Mouse (Mus musculus) liver, embryonic 15.5 days (tissue): ENCODE measurements around the gene Nudt5. TPM values are rescaled to one million over a fixed set of nuclear protein-coding genes. Genes with fewer than 3 reads are reported as not detected.
"Not testable (repeated sequence)": the region's sequence is repeated elsewhere in the genome, so short reads cannot be mapped to it uniquely, and the experiment has no call there.

Experiments
- ATAC-seq: fragments of 200-750 bp; cut with Nextera tagmentation; 2 replicates; pipeline ENCODE4 v1.8.0; 2017; ENCODE audit warnings: moderate number of reproducible peaks, mild to moderate bottlenecking, moderate library complexity; ENCODE audit not compliant: insufficient read depth
- H3K27ac ChIP-seq: fragments of 300-500 bp; sonication (generic); replicated peaks from 2 replicates; pipeline ENCODE4 v1.5.1; 2015; ENCODE audit warnings: mild to moderate bottlenecking, inconsistent platforms
- H3K27me3 ChIP-seq: fragments of 300-500 bp; sonication (generic); 2 replicates; pipeline ENCODE4 v1.6.1; 2015; ENCODE audit warnings: mild to moderate bottlenecking, inconsistent platforms
- H3K36me3 ChIP-seq: fragments of 300-500 bp; sonication (generic); replicated peaks from 2 replicates; pipeline ENCODE4 v1.6.1; 2015; ENCODE audit warnings: moderate library complexity, mild to moderate bottlenecking, inconsistent platforms
- H3K4me1 ChIP-seq: fragments of 300-500 bp; sonication (generic); replicated peaks from 2 replicates; pipeline ENCODE4 v1.6.1; 2015; ENCODE audit warnings: inconsistent platforms
- H3K4me2 ChIP-seq: fragments of 300-500 bp; sonication (generic); 2 replicates; pipeline ENCODE4 v1.6.1; 2015; ENCODE audit warnings: moderate library complexity, mild to moderate bottlenecking, inconsistent platforms
- H3K4me3 ChIP-seq: fragments of 300-500 bp; sonication (generic); replicated peaks from 2 replicates; pipeline ENCODE4 v1.5.1; 2015; ENCODE audit warnings: mild to moderate bottlenecking, inconsistent platforms
- H3K9ac ChIP-seq: fragments of 300-500 bp; sonication (generic); 2 replicates; pipeline ENCODE4 v1.6.1; 2015; ENCODE audit warnings: moderate library complexity, mild to moderate bottlenecking, inconsistent platforms
- H3K9me3 ChIP-seq: fragments of 300-500 bp; sonication (generic); replicated peaks from 2 replicates; pipeline ENCODE4 v1.6.1; 2016; ENCODE audit warnings: inconsistent platforms
- WGBS: fragments of 180-500 bp; shearing (Covaris S2); methylation state at CpG from one replicate; pipeline ENCODE4 v1.1.7; 2015; ENCODE audit warnings: mixed read lengths; ENCODE audit not compliant: insufficient replicate concordance; 5-methylcytosine and 5-hydroxymethylcytosine counted together
- polyA plus RNA-seq: library from polyadenylated mRNA; unstranded; fragments of >200 nt; fragmentation: Nextera tagmentation; extraction: Ambion mirVana; gene quantifications from 2 replicates; pipeline ENCODE4 v1.2.1, GENCODE M21; 2015

Nudt5 gene
- polyA plus RNA-seq, result 41.1 and 47.0 TPM in 2 replicates

DNA sequence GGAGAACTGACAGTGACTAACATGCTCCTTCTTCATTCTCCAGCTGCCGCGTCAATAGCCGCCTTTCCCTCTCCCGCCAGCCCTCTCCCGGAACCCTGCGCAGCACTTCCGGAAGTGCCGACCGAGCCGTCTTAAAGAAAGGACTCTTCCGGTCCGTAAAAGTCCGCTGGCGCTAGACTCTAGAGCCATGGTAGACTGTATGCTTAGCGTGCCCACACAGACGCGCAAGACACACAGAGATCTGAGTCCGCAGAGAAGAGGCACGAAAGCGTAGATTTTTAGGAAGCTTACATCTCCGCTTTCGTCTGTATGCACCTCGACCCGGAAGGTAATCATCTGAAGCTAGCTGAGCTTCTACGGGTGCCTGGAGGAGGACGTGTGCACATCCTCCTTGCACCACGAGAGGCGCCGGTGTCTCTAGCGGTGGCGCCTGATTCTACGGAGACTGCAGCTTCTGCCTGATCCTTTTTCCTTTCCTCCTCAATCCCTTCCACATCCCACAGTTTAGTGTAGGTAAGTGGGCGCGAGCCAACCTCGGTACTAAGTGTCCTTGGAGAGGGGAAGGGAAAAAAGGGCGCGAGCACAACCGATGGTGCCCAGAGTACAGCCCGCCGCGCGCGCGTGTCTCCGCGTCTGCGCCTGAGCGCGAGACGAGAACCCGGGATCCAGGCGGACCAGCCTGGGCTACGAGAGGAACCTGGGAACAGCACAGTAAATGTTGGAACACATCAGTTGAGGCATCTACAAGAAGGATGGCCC, at the start of gene Nudt5, which contains the start of gene Cdc123:
Gene Nudt5 (plus strand): TSS at position 147 of the 759 bp plus-strand sequence.
Gene Cdc123 (minus strand): TSS at position 292 of the 759 bp plus-strand sequence.
- peak within 1 kb of the TSS; percentile 77 for H3K4me3 ChIP-seq
- H3K36me3 ChIP-seq, result peaks cover 30% of the 10 kb centered on the region
- under 1% methylated on average over 53 of the region's 53 CpGs for WGBS
- H3K27me3 ChIP-seq, result no peaks in the 10 kb centered on the region
- H3K9me3 ChIP-seq, result no peaks in the 10 kb centered on the region
- peak within 1 kb of the TSS; percentile 73 for H3K4me2 ChIP-seq
- peak; percentile 94 for ATAC-seq
- peak within 1 kb of the TSS; percentile 76 for H3K9ac ChIP-seq
- peaks cover 32% of the 10 kb centered on the region for H3K4me1 ChIP-seq
- peak within 1 kb of the TSS; percentile 84 for H3K27ac ChIP-seq

DNA sequence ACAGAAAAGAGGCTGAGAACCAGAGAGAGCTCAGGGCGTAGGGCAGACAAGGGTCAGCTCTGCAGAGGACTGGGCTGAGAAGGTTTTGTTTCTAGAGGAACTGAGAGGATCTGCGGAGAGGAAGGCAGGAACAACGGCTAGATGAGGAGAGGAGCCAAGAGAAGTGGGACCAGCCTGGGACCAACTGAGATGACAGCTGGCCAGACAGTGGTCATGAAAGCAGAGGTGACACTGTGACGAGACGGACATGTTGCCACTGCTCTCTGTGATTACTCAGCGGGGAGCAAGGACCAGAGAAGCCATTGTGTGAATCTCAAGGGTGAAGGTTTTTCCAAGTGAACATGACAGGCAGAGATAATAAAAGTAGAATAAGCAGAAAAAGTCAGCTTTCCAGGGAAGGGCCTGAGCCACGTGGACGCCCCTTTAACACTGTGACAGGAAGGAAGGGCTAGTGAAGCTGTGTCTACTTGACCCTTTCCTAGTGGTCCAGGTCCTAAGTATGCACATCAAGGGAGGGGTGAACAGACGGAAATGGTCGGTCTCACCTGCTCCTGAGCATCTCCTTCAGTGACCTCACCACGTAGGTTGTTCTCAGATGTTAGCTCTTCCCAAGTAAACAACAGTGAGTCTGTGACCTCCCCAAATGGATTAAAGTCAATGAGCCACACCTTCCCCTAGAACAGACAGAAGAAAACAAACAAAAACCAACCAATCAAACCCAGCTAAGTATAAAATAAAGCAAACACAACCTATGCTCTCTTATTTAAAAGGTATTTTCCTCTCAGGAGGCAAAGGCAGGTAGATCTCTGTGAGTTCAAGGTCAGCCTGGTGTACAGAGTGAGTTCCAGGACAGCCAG, 46.8 kb upstream of the Nudt5 start:
- peaks cover 77% of the 10 kb centered on the region for H3K36me3 ChIP-seq
- no peak overlapping the region for H3K4me2 ChIP-seq
- H3K4me3 ChIP-seq, result no peak overlapping the region
- H3K9ac ChIP-seq, result no peak overlapping the region
- no peak for ATAC-seq
- H3K27ac ChIP-seq, result no peak overlapping the region
- no peaks in the 10 kb centered on the region for H3K27me3 ChIP-seq
- H3K9me3 ChIP-seq, result no peaks in the 10 kb centered on the region
- H3K4me1 ChIP-seq, result peaks cover 14% of the 10 kb centered on the region
- 80% methylated on average over 11 of the region's 11 CpGs for WGBS

DNA sequence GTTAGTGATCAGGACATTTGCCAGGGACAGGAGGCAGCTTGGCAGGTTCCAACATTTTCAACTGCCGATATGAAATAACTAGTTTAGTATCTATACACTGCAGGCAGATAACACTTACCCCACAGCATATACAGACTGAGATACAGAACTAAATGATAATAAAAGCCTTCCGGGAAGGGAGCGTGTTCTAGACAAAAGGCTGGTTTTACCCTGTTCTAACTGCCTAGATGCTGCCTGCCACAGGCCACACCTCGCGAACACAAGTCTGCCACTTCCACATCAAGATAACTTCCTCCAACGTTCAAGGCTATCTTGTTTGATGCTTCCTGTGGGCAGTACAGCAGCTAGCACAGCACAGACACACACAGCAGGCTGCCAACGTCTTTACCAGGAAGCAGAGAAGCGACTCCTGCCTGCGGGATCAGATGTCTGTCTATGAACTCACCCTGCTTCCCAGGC, 43.6 kb upstream of the Nudt5 start:
- Histone ChIP-seq H3K4me3 (no peak overlapping the region), H3K9ac (no peak overlapping the region), H3K4me1 (peaks cover 14% of the 10 kb centered on the region), H3K36me3 (peaks cover 74% of the 10 kb centered on the region), H3K27me3 (no peaks in the 10 kb centered on the region), H3K27ac (peak overlapping the region; percentile 55; the same call in 1 of the 2 replicates), H3K4me2 (peak overlapping the region; percentile 20), H3K9me3 (no peaks in the 10 kb centered on the region)
- ATAC-seq, result peak; percentile 80
- 19% methylated on average over 9 of the region's 9 CpGs for WGBS

DNA sequence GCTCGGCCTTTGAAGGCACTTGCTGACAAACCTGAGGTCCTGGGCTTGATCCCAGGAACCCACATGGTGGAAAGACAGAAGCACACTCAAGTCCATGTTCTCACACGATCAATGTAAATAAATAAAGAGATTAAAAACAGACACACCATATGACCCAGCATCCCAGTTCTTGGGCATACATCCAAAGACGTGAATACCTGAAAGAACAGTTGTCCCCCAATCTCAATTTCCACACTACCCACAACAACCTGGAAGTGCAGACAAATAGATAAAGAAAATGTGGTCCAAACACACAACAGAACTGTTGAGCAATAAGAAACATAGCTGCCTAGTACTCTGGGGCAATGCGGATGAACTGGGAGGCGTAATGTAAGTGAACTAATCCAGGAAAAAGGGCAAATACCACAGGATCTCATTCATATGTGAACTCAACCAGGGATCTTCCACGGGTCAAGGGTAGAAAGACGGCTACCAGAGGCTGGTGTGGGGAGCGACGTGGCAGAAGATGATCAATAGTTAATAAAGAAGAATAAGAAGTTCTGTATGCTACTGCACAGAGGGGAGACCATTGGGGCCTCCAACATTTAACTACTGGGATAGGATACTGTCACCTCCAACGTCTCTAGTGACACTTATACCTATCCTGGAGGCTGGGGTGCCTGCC, 42.8 kb upstream of the Nudt5 start:
- H3K9me3 ChIP-seq, result no peaks in the 10 kb centered on the region
- peaks cover 14% of the 10 kb centered on the region for H3K4me1 ChIP-seq
- no peak overlapping the region for H3K4me3 ChIP-seq
- no peak for ATAC-seq
- 0 out of 2 replicates have a peak overlapping the region, but pooled peaks have one; percentile 55 for H3K27ac ChIP-seq
- no peak overlapping the region for H3K9ac ChIP-seq
- H3K27me3 ChIP-seq, result no peaks in the 10 kb centered on the region
- peaks cover 68% of the 10 kb centered on the region for H3K36me3 ChIP-seq
- 67% methylated on average over 10 of the region's 10 CpGs for WGBS
- H3K4me2 ChIP-seq, result peak overlapping the region; percentile 20; the same call in 1 of the 2 replicates

GRCm38 (mm10) chr2:5804440-5805045, 40.3 kb upstream of the Nudt5 start:
- 31% methylated on average over 6 of the region's 6 CpGs for WGBS
- no peak for ATAC-seq

GRCm38 (mm10) chr2:5805228-5805627, 39.6 kb upstream of the Nudt5 start:
- Histone ChIP-seq H3K4me2 (no peak overlapping the region), H3K4me1 (peaks cover 14% of the 10 kb centered on the region), H3K9ac (no peak overlapping the region), H3K36me3 (peaks cover 70% of the 10 kb centered on the region), H3K27me3 (no peaks in the 10 kb centered on the region), H3K9me3 (no peaks in the 10 kb centered on the region), H3K4me3 (no peak overlapping the region), H3K27ac (no peak overlapping the region)
- WGBS, result 88% methylated on average over 7 of the region's 7 CpGs
- no peak for ATAC-seq

More at GRCm38 (mm10) chr2:5804440-5805045, 40.3 kb upstream of the Nudt5 start:
- Histone ChIP-seq H3K9me3 (no peaks in the 10 kb centered on the region), H3K4me2 (no peak overlapping the region), H3K9ac (no peak overlapping the region), H3K27ac (no peak overlapping the region), H3K4me1 (peaks cover 14% of the 10 kb centered on the region), H3K27me3 (no peaks in the 10 kb centered on the region), H3K4me3 (no peak overlapping the region), H3K36me3 (peaks cover 68% of the 10 kb centered on the region)

- peaks cover 10% of the 10 kb centered on the region for H3K4me1 ChIP-seq
- 57% methylated on average over 3 of the region's 3 CpGs for WGBS
- not testable (repeated sequence) for H3K27me3 ChIP-seq, ATAC-seq, H3K27ac ChIP-seq, H3K4me2 ChIP-seq, H3K9me3 ChIP-seq, H3K9ac ChIP-seq, H3K4me3 ChIP-seq
- peaks cover 72% of the 10 kb centered on the region for H3K36me3 ChIP-seq
Observed at GRCm38 (mm10) chr2:5806201-5806600, 38.6 kb upstream of the Nudt5 start.

- Histone ChIP-seq H3K4me3 (no peak overlapping the region), H3K27me3 (no peaks in the 10 kb centered on the region), H3K27ac (no peak overlapping the region), H3K9ac (no peak overlapping the region), H3K4me2 (no peak overlapping the region), H3K36me3 (peaks cover 66% of the 10 kb centered on the region), H3K9me3 (no peaks in the 10 kb centered on the region), H3K4me1 (no peaks in the 10 kb centered on the region)
- WGBS, result 87% methylated on average over 5 of the region's 5 CpGs
- no peak for ATAC-seq
Observed at GRCm38 (mm10) chr2:5810036-5810718, 34.6 kb upstream of the Nudt5 start.

- Histone ChIP-seq H3K27me3 (no peaks in the 10 kb centered on the region), H3K4me1 (no peaks in the 10 kb centered on the region), H3K4me3 (no peak overlapping the region), H3K9me3 (no peaks in the 10 kb centered on the region), H3K36me3 (peaks cover 59% of the 10 kb centered on the region), H3K4me2 (no peak overlapping the region), H3K9ac (no peak overlapping the region), H3K27ac (no peak overlapping the region)
- ATAC-seq, result no peak
- WGBS, result 70% methylated on average over 5 of the region's 5 CpGs
Observed at GRCm38 (mm10) chr2:5811235-5811782, 33.5 kb upstream of the Nudt5 start.

GRCm38 (mm10) chr2:5821264-5821663, 23.6 kb upstream of the Nudt5 start:
- Histone ChIP-seq H3K9ac (no peak overlapping the region), H3K36me3 (peaks cover 66% of the 10 kb centered on the region), H3K27me3 (no peaks in the 10 kb centered on the region), H3K9me3 (no peaks in the 10 kb centered on the region), H3K27ac (no peak overlapping the region), H3K4me1 (peaks cover 17% of the 10 kb centered on the region), H3K4me2 (no peak overlapping the region), H3K4me3 (no peak overlapping the region)
- peak; percentile 28; the same call in 1 of the 2 replicates for ATAC-seq
- WGBS, result 83% methylated on average over 10 of the region's 10 CpGs
